Mouse (Mus musculus) Patski (cell line): ENCODE measurements at regions not wholly inside any gene's neighbourhood (a gene's known extent, or its start where the extent isn't known, plus 50 kb on each side); places are given as distances from the start of the nearest gene placed in this dataset.

Source experiments
- ATAC-seq: fragments of 100-300 bp; one replicate; pipeline ENCODE4 v1.8.0; 2021
- CTCF ChIA-PET: fragments of 350-600 bp; sonication (Branson Sonifier 250); formaldehyde crosslinking; loops from one replicate; lab custom pipeline; 2022; ENCODE audit warnings: inconsistent platforms; lab: Charles Lee
- POLR2A ChIA-PET: fragments of 350-600 bp; sonication (Branson Sonifier 250); formaldehyde crosslinking; loops from one replicate; lab custom pipeline; 2022; ENCODE audit warnings: antibody characterized with exemption, inconsistent platforms; lab: Charles Lee
- DNase-seq: peaks from one replicate; pipeline ENCODE4 v3.0.0-alpha.2; 2011; ENCODE audit warnings: low read depth, low spot score
- H3K27me3 ChIP-seq: fragments of 371-371 bp; one replicate; pipeline ENCODE4 v1.5.1; 2021
- CTCF ChIP-seq: fragments of 100-300 bp; IDR thresholded peaks from one replicate; pipeline ENCODE4 v1.5.1; 2021
- in situ Hi-C: fragments of 300-500 bp; cut with MboI; formaldehyde crosslinking; loops from 3 replicates; pipeline ENCODE4 v1.11.1; 2018; ENCODE audit warnings: low pct_unique_long_range_greater_than_20kb, mixed read lengths

GRCm38 (mm10) chr10:46046094-46046749, 468.6 kb downstream of the Hace1 start:
- TF ChIP-seq CTCF, result no peak
- DNase-seq (no peak), ATAC-seq (no peak)
- POLR2A ChIA-PET, result no interaction called here
- in situ Hi-C loops, result no loop called here
- CTCF ChIA-PET, result no interaction called here
- peaks cover 15% of the 10 kb centered on the region for H3K27me3 ChIP-seq

- H3K27me3 ChIP-seq, result peaks cover 16% of the 10 kb centered on the region
- no peak for TF ChIP-seq CTCF
- DNase-seq (no peak), ATAC-seq (no peak)
- POLR2A ChIA-PET, result no interaction called here
- in situ Hi-C loops, result no loop called here
- CTCF ChIA-PET, result no interaction called here
Observed at GRCm38 (mm10) chr10:46046890-46047414, 469.3 kb downstream of the Hace1 start.

GRCm38 (mm10) chr10:46047591-46047990, 470.0 kb downstream of the Hace1 start:
- in situ Hi-C loops, result no loop called here

GRCm38 (mm10) chr10:46057362-46058198, 480.0 kb downstream of the Hace1 start:
- in situ Hi-C loops, result no loop called here
- POLR2A ChIA-PET, result no interaction called here
- DNase-seq, result no peak
- no peak for ATAC-seq
- CTCF ChIA-PET, result no interaction called here
- peaks cover 19% of the 10 kb centered on the region for H3K27me3 ChIP-seq
- TF ChIP-seq CTCF, result peak; percentile 67

More at GRCm38 (mm10) chr10:46047591-46047990, 470.0 kb downstream of the Hace1 start:
- TF ChIP-seq CTCF, result no peak
- H3K27me3 ChIP-seq, result peaks cover 23% of the 10 kb centered on the region
- ChIA-PET CTCF (interaction anchor here (1.5 kb wide), 1 partner anchor 8 kb away, joined by 3 read pairs; no protein-coding TSS in a partner anchor), POLR2A (no interaction called here)
- DNase-seq, result no peak
- ATAC-seq, result no peak

GRCm38 (mm10) chr10:46058199-46058472, 480.5 kb downstream of the Hace1 start:
- POLR2A ChIA-PET, result no interaction called here

GRCm38 (mm10) chr10:46059285-46059684, 481.7 kb downstream of the Hace1 start:
- DNase-seq (no peak), ATAC-seq (no peak)
- TF ChIP-seq CTCF, result no peak
- POLR2A ChIA-PET, result no interaction called here
- CTCF ChIA-PET, result interaction anchor here (1.2 kb wide), 1 partner anchor 18 kb away, joined by 3 read pairs; no protein-coding TSS in a partner anchor
- in situ Hi-C loops, result no loop called here
- H3K27me3 ChIP-seq, result peaks cover 12% of the 10 kb centered on the region

More at GRCm38 (mm10) chr10:46058199-46058472, 480.5 kb downstream of the Hace1 start:
- CTCF ChIA-PET, result interaction anchor here (1.2 kb wide), 1 partner anchor 17 kb away, joined by 3 read pairs; no protein-coding TSS in a partner anchor
- ATAC-seq (no peak), DNase-seq (no peak)
- no peak for TF ChIP-seq CTCF
- H3K27me3 ChIP-seq, result peaks cover 17% of the 10 kb centered on the region
- in situ Hi-C loops, result no loop called here

GRCm38 (mm10) chr10:46063831-46064230, 486.2 kb downstream of the Hace1 start:
- ATAC-seq, result no peak
- POLR2A ChIA-PET, result no interaction called here
- DNase-seq, result no peak
- no peak for TF ChIP-seq CTCF
- CTCF ChIA-PET, result no interaction called here
- in situ Hi-C loops, result no loop called here
- H3K27me3 ChIP-seq, result peaks cover 11% of the 10 kb centered on the region

- ATAC-seq (no peak), DNase-seq (no peak)
- H3K27me3 ChIP-seq, result peaks cover 5% of the 10 kb centered on the region
- TF ChIP-seq CTCF, result no peak
- ChIA-PET CTCF (no interaction called here), POLR2A (no interaction called here)
- in situ Hi-C loops, result no loop called here
Observed at GRCm38 (mm10) chr10:46070766-46071165, 493.1 kb downstream of the Hace1 start.

- POLR2A ChIA-PET, result no interaction called here
- DNase-seq (no peak), ATAC-seq (no peak)
- in situ Hi-C loops, result no loop called here
- CTCF ChIA-PET, result no interaction called here
- H3K27me3 ChIP-seq, result peaks cover 9% of the 10 kb centered on the region
- no peak for TF ChIP-seq CTCF
Observed at GRCm38 (mm10) chr10:46071220-46071619, 493.6 kb downstream of the Hace1 start.

GRCm38 (mm10) chr10:46071810-46072549, 494.4 kb downstream of the Hace1 start:
- ATAC-seq (no peak), DNase-seq (no peak)
- H3K27me3 ChIP-seq, result peaks cover 10% of the 10 kb centered on the region
- ChIA-PET CTCF (no interaction called here), POLR2A (no interaction called here)
- no peak for TF ChIP-seq CTCF
- in situ Hi-C loops, result no loop called here
